Mouse (Mus musculus) megakaryocyte, embryonic 14.5 days (primary cell): ENCODE measurements around the gene Cenpa.

Experiments used
- FLI1 ChIP-seq: IDR thresholded peaks from 2 replicates; pipeline ENCODE4 v1.6.1; 2012; ENCODE audit warnings: low read length, inconsistent platforms, mixed read lengths
- GATA1 ChIP-seq: IDR thresholded peaks from 3 replicates; pipeline ENCODE4 v1.6.1; 2012; ENCODE audit warnings: mixed read lengths, low read length, inconsistent platforms, borderline replicate concordance

GRCm38 (mm10) chr5:30618376-30619003 lies 48.1 kb upstream of the Cenpa start:
- TF ChIP-seq GATA1 (no peak), FLI1 (no peak)
